Mouse (Mus musculus): ENCODE measurements around the gene Pcsk1n.
"Not testable (repeated sequence)": the region's sequence is repeated elsewhere in the genome, so short reads cannot be mapped to it uniquely, and the experiment has no call there.

The Pcsk1n gene

GRCm38 (mm10) chrX:7919601-7920383 is at the start of gene Pcsk1n:
Gene Pcsk1n (plus strand): TSS chrX:7919822.
- DNase-seq (ENCODE audit: low read depth, low spot score): peak; percentile 55

- DNase-seq (ENCODE audit: low read depth, low spot score): no peak
Observed at GRCm38 (mm10) chrX:7869826-7870225, 49.8 kb upstream of the Pcsk1n start.

GRCm38 (mm10) chrX:7878007-7878419 is 41.6 kb upstream of the Pcsk1n start, which contains the start of gene Pim2:
Gene Pim2 (plus strand): TSS chrX:7878262.
- peak; percentile 82 for DNase-seq (ENCODE audit: low read depth, low spot score)

GRCm38 (mm10) chrX:7878495-7878894 is 41.1 kb upstream of the Pcsk1n start:
- no peak for DNase-seq (ENCODE audit: low read depth, low spot score)

GRCm38 (mm10) chrX:7879819-7880218 is 39.8 kb upstream of the Pcsk1n start:
- DNase-seq (ENCODE audit: low read depth, low spot score): peak; percentile 72

- peak; percentile 85 for DNase-seq (ENCODE audit: low read depth, low spot score)
Observed at GRCm38 (mm10) chrX:7883841-7884567, 35.6 kb upstream of the Pcsk1n start, which contains the start of gene Slc35a2. Gene Slc35a2 (plus strand): TSS chrX:7884028.

GRCm38 (mm10) chrX:7898211-7898610 is 21.4 kb upstream of the Pcsk1n start:
- no peak for DNase-seq (ENCODE audit: low read depth, low spot score)

GRCm38 (mm10) chrX:7898880-7899874 is 20.4 kb upstream of the Pcsk1n start, which contains the start of the genes Pqbp1 and Timm17b:
Gene Pqbp1 (minus strand): TSS chrX:7899269.
Gene Timm17b (plus strand): TSS chrX:7899357.
- DNase-seq (ENCODE audit: low read depth, low spot score): peak; percentile 94

GRCm38 (mm10) chrX:7904441-7904840 is 15.2 kb upstream of the Pcsk1n start:
- no peak for DNase-seq (ENCODE audit: low read depth, low spot score)

- DNase-seq (ENCODE audit: low read depth, low spot score): no peak
Observed at GRCm38 (mm10) chrX:7907735-7908134, 11.9 kb upstream of the Pcsk1n start, which contains the start of gene Gm10491. Gene Gm10491 (minus strand): TSS chrX:7907835.

- not testable (repeated sequence) for DNase-seq (ENCODE audit: low read depth, low spot score)
Observed at GRCm38 (mm10) chrX:7909242-7909641, 10.4 kb upstream of the Pcsk1n start, which contains the start of gene Gm10490. Gene Gm10490 (plus strand): TSS chrX:7909542.

GRCm38 (mm10) chrX:7910473-7910872 is 9.1 kb upstream of the Pcsk1n start:
- DNase-seq (ENCODE audit: low read depth, low spot score): no peak

GRCm38 (mm10) chrX:7915669-7916068 is 4.0 kb upstream of the Pcsk1n start:
- DNase-seq (ENCODE audit: low read depth, low spot score): not testable (repeated sequence)

- DNase-seq (ENCODE audit: low read depth, low spot score): not testable (repeated sequence)
Observed at GRCm38 (mm10) chrX:7917960-7918359, 1.7 kb upstream of the Pcsk1n start.

- no peak for DNase-seq (ENCODE audit: low read depth, low spot score)
Observed at GRCm38 (mm10) chrX:7922032-7922431, 2.4 kb downstream of the Pcsk1n start.

GRCm38 (mm10) chrX:7926266-7926665 is 6.6 kb downstream of the Pcsk1n start:
- DNase-seq (ENCODE audit: low read depth, low spot score): no peak

GRCm38 (mm10) chrX:7927116-7927515 is 7.5 kb downstream of the Pcsk1n start:
- no peak for DNase-seq (ENCODE audit: low read depth, low spot score)

GRCm38 (mm10) chrX:7928270-7928790 is 8.7 kb downstream of the Pcsk1n start, which contains the start of gene Eras:
Gene Eras (minus strand): TSS chrX:7928607.
- DNase-seq (ENCODE audit: low read depth, low spot score): no peak

- DNase-seq (ENCODE audit: low read depth, low spot score): no peak
Observed at GRCm38 (mm10) chrX:7936874-7937273, 17.3 kb downstream of the Pcsk1n start.

GRCm38 (mm10) chrX:7937667-7938066 is 18.0 kb downstream of the Pcsk1n start:
- no peak for DNase-seq (ENCODE audit: low read depth, low spot score)

- DNase-seq (ENCODE audit: low read depth, low spot score): no peak
Observed at GRCm38 (mm10) chrX:7945618-7946017, 26.0 kb downstream of the Pcsk1n start.

All from telencephalon, adult 2 months (tissue).